Mouse (Mus musculus): ENCODE data around the gene Lin7b.

DNA sequence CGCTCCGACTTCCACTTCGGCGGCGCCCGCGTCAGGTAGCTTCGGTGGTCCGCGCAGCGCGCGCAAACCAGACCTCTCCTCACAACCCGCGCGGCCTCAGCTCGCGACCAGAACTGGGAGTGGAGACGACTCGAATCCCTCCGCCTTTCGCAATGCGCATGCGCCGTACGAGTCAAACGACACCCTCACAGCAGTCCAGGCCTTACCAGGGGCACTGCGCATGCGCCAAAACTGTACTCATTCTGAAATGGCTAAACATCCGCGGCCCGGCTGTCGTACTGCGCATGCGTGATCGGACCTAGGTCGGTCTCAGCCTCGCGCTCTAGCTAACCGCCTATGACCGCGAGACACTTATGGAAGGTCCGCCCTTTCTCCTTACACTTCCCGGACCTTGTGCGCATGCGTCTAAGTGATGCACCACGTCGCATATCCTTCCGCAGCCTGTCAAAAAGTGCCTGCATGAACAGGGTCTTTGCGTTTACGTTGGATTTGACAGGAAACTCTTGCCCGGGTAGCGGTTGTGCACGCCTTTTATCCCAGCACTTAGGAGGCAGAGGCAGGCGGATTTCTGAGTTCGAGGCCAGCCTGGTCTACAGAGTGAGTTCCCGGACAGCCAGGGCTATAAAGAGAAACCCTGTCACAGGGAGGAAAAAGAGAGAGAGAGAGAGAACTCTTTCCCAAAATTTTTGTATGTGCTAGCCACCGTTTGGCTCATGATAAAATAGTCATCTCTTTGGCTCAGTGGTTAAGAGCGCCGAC is 25.4 kb upstream of the Lin7b start, which contains the start of gene Snrnp70:
- TF ChIP-seq CTCF (IDR thresholded peaks at IDR 0.05; ENCODE audit: insufficient read depth, low read length) (no peak), POLR2A (IDR thresholded peaks at IDR 0.05; ENCODE audit: borderline replicate concordance, extremely low read depth, low read depth, low read length) (peak; percentile 98)

Measured in lung, adult 2 months (tissue).